Mouse (Mus musculus): ENCODE data around the gene Cfap36. TPM values are rescaled to one million over a fixed set of nuclear protein-coding genes. Genes with fewer than 3 reads are reported as not detected.

The Cfap36 gene
- polyA plus RNA-seq, 1 experiment from 2014 or later: 43.2 TPM

DNA sequence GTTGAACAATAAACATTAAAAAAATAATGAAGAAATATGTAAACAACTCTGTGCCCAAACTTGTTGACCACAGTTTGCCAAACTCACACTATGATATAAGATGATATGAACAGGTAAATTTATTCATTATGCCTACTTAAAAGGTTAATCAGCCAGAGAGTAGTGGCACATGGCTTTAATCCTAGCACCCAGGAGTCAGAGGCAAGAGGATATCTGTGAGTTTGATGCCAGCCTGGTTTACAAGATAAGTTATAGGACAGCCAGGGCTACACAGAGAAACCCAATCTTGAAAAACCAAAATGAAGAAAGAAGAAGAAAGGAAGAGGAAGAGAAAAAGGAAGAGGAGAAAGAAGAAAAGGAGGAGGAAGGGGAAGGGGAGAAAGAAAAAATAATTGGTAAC, 9.8 kb downstream of the Cfap36 start:
- Histone ChIP-seq H3K4me1 (replicated peaks) (no peaks in the 10 kb centered on the region), H3K27ac (no peak overlapping the region), H3K4me2 (replicated peaks) (no peak overlapping the region), H3K9ac (no peak overlapping the region), H3K4me3 (replicated peaks) (no peak overlapping the region), H3K27me3 (replicated peaks) (no peaks in the 10 kb centered on the region), H3K9me3 (no peaks in the 10 kb centered on the region), H3K36me3 (0 out of 2 replicates have a peak, but pooled peaks cover under 1% of the 10 kb centered on the region)
- ATAC-seq: no peak

DNA sequence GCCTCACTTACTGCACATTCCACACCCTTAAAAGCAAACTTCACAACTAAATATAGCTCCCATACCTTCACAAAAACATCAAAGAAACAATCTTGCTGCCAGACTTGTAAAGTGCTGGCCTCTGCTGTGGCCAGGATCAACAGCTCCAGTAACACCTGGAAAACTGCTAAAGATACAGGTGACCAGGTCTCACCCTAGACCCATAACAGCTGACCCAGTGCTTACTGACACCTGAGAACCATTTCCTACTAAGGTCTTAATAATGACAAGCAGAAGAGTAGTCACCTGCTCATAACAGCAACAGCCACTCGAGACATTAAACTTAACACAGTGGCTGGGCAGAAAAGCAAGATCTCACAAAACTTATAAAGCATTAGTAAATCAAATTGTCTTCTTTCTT, 13.6 kb downstream of the Cfap36 start:
- no peaks in the 10 kb centered on the region for H3K9me3 ChIP-seq
- no peaks in the 10 kb centered on the region for H3K27me3 ChIP-seq (replicated peaks)
- 75% methylated on average over 1 of the region's 1 CpGs for WGBS
- H3K36me3 ChIP-seq: no peaks in the 10 kb centered on the region
- ATAC-seq: no peak
- H3K27ac ChIP-seq: no peak overlapping the region
- H3K4me1 ChIP-seq (replicated peaks): no peaks in the 10 kb centered on the region
- no peak overlapping the region for H3K4me2 ChIP-seq (replicated peaks)
- no peak overlapping the region for H3K4me3 ChIP-seq (replicated peaks)
- H3K9ac ChIP-seq: no peak overlapping the region

DNA sequence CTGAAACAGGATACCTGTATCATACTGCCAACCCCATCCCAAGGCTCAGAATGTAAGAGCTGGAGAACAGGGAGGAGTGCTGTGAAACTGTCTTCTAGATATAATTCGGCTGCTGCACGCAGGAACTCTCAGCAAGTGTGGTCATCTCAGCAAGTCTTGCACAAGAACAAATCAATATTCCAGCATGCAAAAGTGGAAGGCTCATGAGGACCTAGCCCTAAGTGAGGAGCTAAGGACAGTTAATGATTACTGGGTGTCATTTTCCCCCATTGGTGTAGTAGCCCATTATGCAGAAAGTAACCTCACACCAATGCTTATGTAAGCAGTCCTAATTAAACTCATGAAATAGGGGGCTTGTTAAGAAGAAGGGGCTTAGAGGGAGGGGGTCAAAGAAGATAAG, 18.3 kb downstream of the Cfap36 start:
- H3K4me3 ChIP-seq (replicated peaks): no peak overlapping the region
- H3K9ac ChIP-seq: no peak overlapping the region
- H3K36me3 ChIP-seq: no peaks in the 10 kb centered on the region
- no peaks in the 10 kb centered on the region for H3K27me3 ChIP-seq (replicated peaks)
- H3K9me3 ChIP-seq: no peaks in the 10 kb centered on the region
- 95% methylated on average over 2 of the region's 2 CpGs for WGBS
- no peaks in the 10 kb centered on the region for H3K4me1 ChIP-seq (replicated peaks)
- no peak for ATAC-seq
- H3K4me2 ChIP-seq (replicated peaks): no peak overlapping the region
- H3K27ac ChIP-seq: no peak overlapping the region

DNA sequence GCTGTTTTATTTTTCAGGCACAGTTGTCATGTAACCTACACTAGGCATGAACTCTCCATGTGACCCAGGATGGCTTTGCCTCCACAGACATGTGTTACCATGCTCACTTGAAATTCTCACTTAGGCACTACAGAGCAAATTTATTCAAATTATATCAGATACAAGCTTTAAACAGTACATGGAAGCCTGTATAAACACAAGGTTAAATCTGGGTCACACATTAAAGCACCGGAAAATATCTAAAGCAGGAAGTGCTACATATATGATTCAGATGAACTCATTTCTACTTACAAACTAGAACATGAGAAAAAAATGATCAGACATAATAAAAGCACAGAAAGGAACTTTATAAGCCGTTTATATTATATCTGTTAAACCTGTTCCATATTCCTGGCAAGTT, 22.5 kb downstream of the Cfap36 start:
- ATAC-seq: no peak
- Histone ChIP-seq H3K27ac (no peak overlapping the region), H3K9ac (no peak overlapping the region), H3K4me3 (replicated peaks) (no peak overlapping the region), H3K4me1 (replicated peaks) (no peaks in the 10 kb centered on the region), H3K9me3 (no peaks in the 10 kb centered on the region), H3K27me3 (replicated peaks) (no peaks in the 10 kb centered on the region), H3K36me3 (peaks cover 5% of the 10 kb centered on the region; the same call in 1 of the 2 replicates), H3K4me2 (replicated peaks) (no peak overlapping the region)
- 82% methylated on average over 2 of the region's 2 CpGs for WGBS

DNA sequence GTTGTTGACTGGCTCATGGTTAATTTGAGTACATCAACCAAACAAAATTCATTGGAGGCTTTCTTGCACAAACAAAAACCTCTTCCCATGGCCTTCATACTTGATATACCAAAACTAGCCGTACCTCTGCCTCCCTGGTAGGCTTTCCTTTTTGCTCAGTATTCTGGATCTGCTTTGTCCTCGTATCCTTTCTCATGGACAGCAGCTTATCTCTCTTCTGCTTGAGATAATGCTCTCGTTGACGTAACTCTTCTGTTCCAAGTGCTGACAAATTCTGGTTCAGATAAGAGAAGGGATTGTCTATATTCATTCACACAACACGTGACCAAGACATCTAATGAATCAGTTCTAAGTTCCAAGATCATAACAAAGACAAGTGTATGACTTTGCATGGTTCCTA, 24.9 kb downstream of the Cfap36 start:
- Histone ChIP-seq H3K9me3 (no peaks in the 10 kb centered on the region), H3K4me3 (replicated peaks) (no peak overlapping the region), H3K4me1 (replicated peaks) (no peaks in the 10 kb centered on the region), H3K27ac (no peak overlapping the region), H3K27me3 (replicated peaks) (no peaks in the 10 kb centered on the region), H3K36me3 (peaks cover 8% of the 10 kb centered on the region; the same call in 1 of the 2 replicates), H3K4me2 (replicated peaks) (no peak overlapping the region), H3K9ac (no peak overlapping the region)
- no peak for ATAC-seq
- WGBS: 81% methylated on average over 5 of the region's 5 CpGs

DNA sequence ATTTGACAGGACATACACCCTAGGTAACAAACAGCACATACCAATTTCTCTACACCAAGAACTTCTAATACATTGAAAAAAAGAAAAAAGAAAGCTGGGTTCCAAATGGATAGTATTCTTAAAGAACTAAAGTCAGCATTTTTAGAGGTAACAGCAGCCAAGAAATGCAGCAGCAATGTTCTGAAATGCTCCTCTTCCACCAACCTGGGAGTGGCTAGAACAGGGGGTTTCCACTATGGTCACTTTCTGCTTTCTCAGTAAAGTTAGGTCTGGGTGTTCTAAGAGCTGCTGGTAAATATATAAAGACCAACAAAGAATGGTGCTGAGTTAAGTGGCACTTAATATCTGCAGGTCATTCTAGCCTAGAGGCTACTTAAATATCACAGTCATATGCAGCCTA, 28.2 kb downstream of the Cfap36 start:
- H3K9ac ChIP-seq: no peak overlapping the region
- H3K4me1 ChIP-seq (replicated peaks): no peaks in the 10 kb centered on the region
- ATAC-seq: no peak
- no peak overlapping the region for H3K27ac ChIP-seq
- no peak overlapping the region for H3K4me2 ChIP-seq (replicated peaks)
- no peaks in the 10 kb centered on the region for H3K27me3 ChIP-seq (replicated peaks)
- H3K36me3 ChIP-seq: peaks cover 14% of the 10 kb centered on the region; the same call in 1 of the 2 replicates
- H3K9me3 ChIP-seq: no peaks in the 10 kb centered on the region
- H3K4me3 ChIP-seq (replicated peaks): no peak overlapping the region

DNA sequence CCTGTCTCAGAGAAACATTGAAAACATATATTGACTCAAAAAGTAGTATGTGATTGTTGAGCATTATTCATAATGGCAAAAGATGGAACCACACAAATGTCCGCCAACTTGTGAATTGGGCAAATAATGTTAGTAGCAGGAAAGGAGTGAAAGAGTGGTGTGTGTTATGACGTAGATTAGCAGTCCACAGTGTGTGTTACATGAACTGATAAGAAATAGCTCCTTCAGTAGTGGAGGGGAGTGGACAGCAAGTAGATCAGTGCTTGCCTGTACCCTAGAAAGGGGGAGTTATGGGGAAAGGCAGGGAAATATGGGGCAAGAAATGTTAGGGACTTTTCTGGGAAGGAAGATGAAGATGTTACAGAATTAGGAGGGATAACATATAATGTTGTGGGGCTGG, 31.0 kb downstream of the Cfap36 start:
- H3K27me3 ChIP-seq (replicated peaks): no peaks in the 10 kb centered on the region
- no peak overlapping the region for H3K27ac ChIP-seq
- H3K4me3 ChIP-seq (replicated peaks): no peak overlapping the region
- no peak overlapping the region for H3K9ac ChIP-seq
- peaks cover 16% of the 10 kb centered on the region for H3K36me3 ChIP-seq
- no peak overlapping the region for H3K4me2 ChIP-seq (replicated peaks)
- 84% methylated on average over 2 of the region's 2 CpGs for WGBS
- ATAC-seq: no peak
- H3K4me1 ChIP-seq (replicated peaks): no peaks in the 10 kb centered on the region
- no peaks in the 10 kb centered on the region for H3K9me3 ChIP-seq

DNA sequence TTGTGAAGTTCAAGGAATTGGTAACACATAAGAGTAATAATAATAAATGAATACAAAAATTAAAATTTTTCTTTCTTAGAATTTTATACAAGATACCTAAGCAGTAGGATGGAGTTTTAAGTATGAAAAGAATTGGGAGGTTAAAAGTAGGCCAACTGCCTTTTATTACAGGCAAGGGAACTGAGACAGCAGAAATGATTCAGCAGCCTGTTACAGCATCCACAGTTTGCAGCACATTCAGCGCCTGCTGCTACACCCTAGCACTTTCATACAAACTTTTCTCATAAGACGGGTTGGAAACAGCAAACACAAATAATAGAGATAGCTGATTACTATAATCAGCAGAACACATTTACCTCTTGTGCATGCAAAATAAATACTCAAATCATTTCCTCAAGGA, 37.4 kb downstream of the Cfap36 start:
- Histone ChIP-seq H3K27ac (no peak overlapping the region), H3K9me3 (no peaks in the 10 kb centered on the region), H3K4me2 (replicated peaks) (no peak overlapping the region), H3K4me3 (replicated peaks) (no peak overlapping the region), H3K36me3 (peaks cover 8% of the 10 kb centered on the region), H3K9ac (no peak overlapping the region), H3K27me3 (replicated peaks) (no peaks in the 10 kb centered on the region), H3K4me1 (replicated peaks) (no peaks in the 10 kb centered on the region)
- no peak for ATAC-seq
- 88% methylated on average over 2 of the region's 2 CpGs for WGBS

DNA sequence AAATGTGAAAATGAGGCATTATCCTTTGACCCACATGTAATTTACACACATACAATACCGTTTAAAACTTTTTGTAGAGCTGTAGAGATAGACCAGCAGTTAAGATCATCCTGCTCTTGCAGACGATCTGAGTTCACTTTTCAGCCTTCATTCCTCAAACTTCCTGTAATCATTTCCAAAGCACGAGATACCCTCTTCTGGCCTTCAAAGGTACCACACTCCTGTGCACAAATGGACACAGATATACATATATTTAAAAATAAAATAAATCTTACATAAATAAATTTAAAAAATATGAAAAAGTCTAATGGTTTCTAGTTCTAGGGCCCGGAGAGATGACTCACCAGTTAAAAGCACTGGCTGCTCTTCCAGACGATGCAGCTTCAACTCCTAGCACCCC, 43.6 kb downstream of the Cfap36 start:
- ATAC-seq: no peak
- WGBS: 83% methylated on average over 5 of the region's 5 CpGs
- Histone ChIP-seq H3K4me1 (replicated peaks) (no peaks in the 10 kb centered on the region), H3K9me3 (no peaks in the 10 kb centered on the region), H3K4me2 (replicated peaks) (no peak overlapping the region), H3K27me3 (replicated peaks) (no peaks in the 10 kb centered on the region), H3K36me3 (peaks cover 6% of the 10 kb centered on the region; the same call in 1 of the 2 replicates), H3K4me3 (replicated peaks) (no peak overlapping the region), H3K9ac (no peak overlapping the region), H3K27ac (no peak overlapping the region)

DNA sequence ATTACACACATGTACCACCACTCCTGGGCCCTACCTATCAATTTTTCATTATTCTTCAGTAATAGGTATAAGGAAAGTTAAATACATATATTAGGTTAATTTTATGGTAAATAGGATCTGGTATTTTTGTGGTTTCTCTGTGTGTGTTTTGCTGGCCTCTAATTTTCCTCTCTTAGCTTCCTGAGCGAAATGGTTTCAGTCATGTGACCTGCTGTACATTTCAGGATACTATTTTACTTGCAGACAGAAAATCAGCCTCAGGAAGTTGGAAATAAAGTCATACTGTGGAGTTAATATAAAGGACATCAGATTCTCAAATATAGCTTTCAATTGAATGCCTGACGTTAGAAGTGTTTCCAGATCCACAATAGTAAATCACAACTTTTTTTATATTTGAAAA, 58.2 kb downstream of the Cfap36 start:
- no peak overlapping the region for H3K4me3 ChIP-seq (replicated peaks)
- WGBS: 89% methylated on average over 2 of the region's 2 CpGs
- ATAC-seq: no peak
- no peak overlapping the region for H3K27ac ChIP-seq
- no peaks in the 10 kb centered on the region for H3K4me1 ChIP-seq (replicated peaks)
- H3K4me2 ChIP-seq (replicated peaks): no peak overlapping the region
- H3K9ac ChIP-seq: no peak overlapping the region
- no peaks in the 10 kb centered on the region for H3K9me3 ChIP-seq
- H3K36me3 ChIP-seq: 0 out of 2 replicates have a peak, but pooled peaks cover 6% of the 10 kb centered on the region
- no peaks in the 10 kb centered on the region for H3K27me3 ChIP-seq (replicated peaks)

DNA sequence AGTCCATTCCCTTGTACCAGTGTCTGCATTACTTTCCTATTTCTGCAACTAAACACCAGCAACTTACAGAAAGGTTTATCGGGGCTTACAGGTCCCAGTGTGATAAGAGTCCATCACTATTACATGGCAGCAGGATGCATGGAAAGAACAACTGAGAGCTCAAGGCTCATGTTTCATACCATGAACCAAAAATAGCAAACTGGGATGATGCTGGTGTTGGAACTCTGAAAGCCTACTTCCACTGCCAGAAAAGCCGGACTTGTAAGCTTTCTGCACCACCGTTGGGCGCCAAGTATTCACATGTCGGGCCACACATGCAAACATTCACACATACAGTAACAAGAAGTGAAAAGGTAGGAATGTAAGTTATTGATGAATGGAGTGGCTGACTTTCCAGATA, 65.5 kb downstream of the Cfap36 start:
- peaks cover 10% of the 10 kb centered on the region; the same call in 1 of the 2 replicates for H3K36me3 ChIP-seq
- H3K27ac ChIP-seq: no peak overlapping the region
- H3K9me3 ChIP-seq: no peaks in the 10 kb centered on the region
- H3K9ac ChIP-seq: no peak overlapping the region
- H3K4me1 ChIP-seq (replicated peaks): no peaks in the 10 kb centered on the region
- H3K27me3 ChIP-seq (replicated peaks): no peaks in the 10 kb centered on the region
- no peak overlapping the region for H3K4me3 ChIP-seq (replicated peaks)
- ATAC-seq: no peak
- 90% methylated on average over 5 of the region's 5 CpGs for WGBS
- no peak overlapping the region for H3K4me2 ChIP-seq (replicated peaks)

DNA sequence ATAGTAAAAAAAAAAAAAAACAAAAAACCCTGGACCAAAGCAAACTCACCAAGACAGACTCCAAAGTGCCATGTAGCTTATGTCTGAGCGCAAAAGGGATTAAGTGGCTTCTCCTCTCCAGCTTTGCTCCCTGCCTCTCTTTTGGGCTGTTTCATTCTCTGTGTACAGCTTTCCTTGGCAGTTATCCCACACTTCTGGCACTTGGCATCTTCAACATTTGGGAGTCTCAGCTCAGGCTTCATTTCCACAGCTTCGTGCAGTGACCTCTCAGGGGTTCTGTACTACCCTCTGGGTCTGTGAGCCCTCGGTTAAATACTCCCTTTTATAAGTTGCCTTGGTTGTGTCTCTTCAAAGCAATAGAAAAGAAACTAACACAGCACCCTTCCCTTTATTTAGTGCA, 66.6 kb downstream of the Cfap36 start:
- Histone ChIP-seq H3K36me3 (peaks cover 4% of the 10 kb centered on the region; the same call in 1 of the 2 replicates), H3K27ac (no peak overlapping the region), H3K9ac (no peak overlapping the region), H3K4me2 (replicated peaks) (no peak overlapping the region), H3K4me3 (replicated peaks) (no peak overlapping the region), H3K27me3 (replicated peaks) (no peaks in the 10 kb centered on the region), H3K4me1 (replicated peaks) (no peaks in the 10 kb centered on the region), H3K9me3 (no peaks in the 10 kb centered on the region)
- no peak for ATAC-seq
- 87% methylated on average over 3 of the region's 3 CpGs for WGBS

DNA sequence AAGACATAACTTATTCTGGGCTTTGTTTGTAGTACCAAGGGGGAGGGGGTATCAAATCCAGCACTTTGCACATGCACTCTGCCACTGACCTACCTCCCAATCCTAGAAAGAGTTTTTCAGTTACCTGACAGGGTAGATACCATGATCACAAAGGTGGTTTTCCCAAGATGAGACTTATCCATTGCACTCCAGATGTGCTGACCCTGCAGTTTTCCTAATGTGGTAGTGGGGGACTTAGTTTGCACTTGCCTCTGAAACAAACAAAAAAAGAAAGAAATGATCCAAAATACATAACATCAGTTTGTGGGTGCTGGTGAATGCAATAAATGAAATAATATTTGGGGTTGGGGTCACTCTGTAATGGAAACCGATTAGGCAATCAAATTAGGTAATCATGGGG, 67.9 kb downstream of the Cfap36 start:
- Histone ChIP-seq H3K9ac (no peak overlapping the region), H3K27ac (no peak overlapping the region), H3K27me3 (replicated peaks) (no peaks in the 10 kb centered on the region), H3K9me3 (no peaks in the 10 kb centered on the region), H3K4me3 (replicated peaks) (no peak overlapping the region), H3K4me2 (replicated peaks) (no peak overlapping the region), H3K36me3 (peaks cover 4% of the 10 kb centered on the region; the same call in 1 of the 2 replicates), H3K4me1 (replicated peaks) (no peaks in the 10 kb centered on the region)
- no peak for ATAC-seq
- 95% methylated on average over 1 of the region's 1 CpGs for WGBS

Data from intestine, embryonic 15.5 days (tissue).